Mouse (Mus musculus): ENCODE measurements around the gene Nr3c2. TPM values are rescaled to one million over a fixed set of nuclear protein-coding genes. Genes with fewer than 3 reads are reported as not detected.

Gene Nr3c2
- total and polyA plus RNA-seq, 3 experiments: 4.4 to 14.7 (median 13.1) TPM

DNA sequence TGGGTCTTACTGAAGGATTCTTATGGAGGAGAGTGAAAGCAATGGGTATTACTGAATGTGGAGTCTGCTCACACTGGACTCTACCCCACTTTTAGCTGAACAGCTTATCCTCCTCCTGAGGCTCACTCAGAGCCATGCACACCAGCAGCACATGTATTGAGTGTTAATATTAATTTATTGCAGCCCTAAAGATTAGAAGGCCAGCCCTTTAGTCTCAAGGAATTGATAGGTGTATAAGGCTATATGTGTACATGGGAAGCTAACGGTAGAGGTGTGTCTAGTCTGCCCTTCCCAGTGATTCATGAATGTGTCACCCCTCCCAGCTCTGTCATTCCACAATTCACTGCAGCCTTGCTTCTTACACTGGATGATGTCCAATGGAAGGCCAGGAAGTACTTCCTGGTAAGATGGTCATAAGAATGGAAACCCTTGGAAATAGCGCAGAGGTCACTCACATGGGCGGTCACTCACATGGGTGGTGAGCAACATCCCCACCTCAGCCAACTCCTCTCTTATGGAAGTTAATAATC lies 156.3 kb downstream of the Nr3c2 start:
- no peak for DNase-seq

GRCm38 (mm10) chr8:77056853-77057252 lies 157.6 kb downstream of the Nr3c2 start:
- no peak for DNase-seq

DNA sequence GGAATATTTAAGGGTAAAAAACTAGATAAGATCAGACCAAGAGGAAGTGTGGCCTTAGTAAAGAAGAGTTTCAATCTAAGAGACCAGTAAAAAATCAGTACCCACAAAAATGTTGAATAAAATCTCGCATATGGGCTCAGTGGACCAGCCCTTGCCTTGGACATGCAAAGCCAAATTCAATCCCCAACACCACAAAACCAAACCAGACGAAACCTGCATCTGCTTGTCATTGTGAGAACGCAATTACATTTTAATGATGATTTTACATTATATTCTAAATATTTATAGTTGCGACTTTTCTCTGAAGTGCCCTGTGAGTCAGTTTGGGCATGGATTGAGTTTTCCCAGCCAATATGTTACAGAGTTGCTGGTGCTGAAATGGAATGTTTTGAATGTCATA lies 183.4 kb downstream of the Nr3c2 start:
- DNase-seq: no peak

DNA sequence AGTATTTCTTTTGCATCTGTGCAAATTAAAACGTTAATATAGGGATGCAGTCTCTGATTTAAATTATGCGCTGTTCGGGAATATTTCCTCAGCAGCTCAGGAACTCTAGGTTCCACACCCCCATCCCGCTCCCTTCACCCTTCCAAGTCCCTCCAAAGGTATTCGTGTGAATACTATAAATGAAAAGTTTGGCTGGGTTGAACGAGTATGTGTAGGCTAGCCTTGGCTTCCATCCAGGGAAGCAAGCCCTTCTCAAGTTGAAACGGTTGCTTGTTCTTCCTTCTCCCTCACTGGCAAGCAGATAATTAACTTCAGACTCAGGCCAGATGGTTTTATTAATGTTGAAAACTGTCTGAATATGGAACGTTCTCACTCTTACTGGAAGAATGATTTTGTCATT lies 186.8 kb downstream of the Nr3c2 start:
- no peak for DNase-seq

DNA sequence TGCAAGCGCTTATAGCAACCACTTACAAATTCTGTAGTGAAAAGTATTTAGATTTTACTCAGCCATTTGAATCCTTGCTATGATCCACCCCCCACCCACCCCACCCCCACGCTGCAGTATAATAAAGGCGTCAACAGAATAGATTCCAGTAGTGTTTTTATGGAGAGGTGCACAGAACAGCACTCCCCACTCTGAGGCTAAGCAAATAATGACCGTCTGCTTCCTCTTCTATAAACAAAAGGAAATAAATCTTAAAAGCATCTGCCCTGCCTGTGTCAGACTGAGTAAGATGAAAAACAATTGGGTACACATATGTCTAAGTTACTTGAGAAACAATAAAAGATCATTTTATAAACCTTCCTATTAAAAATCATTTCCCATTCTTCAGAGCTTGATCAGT lies 197.5 kb downstream of the Nr3c2 start:
- no peak for DNase-seq

DNA sequence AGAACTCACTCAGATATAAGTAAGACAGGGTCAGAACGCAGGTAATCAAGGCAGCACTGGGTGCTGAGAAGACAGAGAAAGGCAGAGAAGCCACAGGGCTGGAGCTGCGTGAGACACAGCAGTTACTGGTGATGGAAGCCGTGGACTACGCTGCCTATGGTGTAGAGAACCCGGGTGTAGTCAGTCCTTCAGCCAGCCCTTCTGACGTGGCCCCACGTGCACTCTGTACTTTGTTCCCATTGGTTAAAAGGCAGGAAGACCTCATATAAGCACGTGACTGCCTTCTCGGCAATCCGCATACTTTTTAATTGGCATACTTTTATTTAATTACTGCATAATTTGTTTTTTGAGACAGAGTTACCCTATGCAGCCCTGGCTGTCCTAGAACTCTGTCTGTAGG lies 198.9 kb downstream of the Nr3c2 start:
- no peak for DNase-seq

GRCm38 (mm10) chr8:77100370-77100769 lies 201.1 kb downstream of the Nr3c2 start:
- DNase-seq: no peak

- no peak for DNase-seq
Observed at GRCm38 (mm10) chr8:77102879-77103278, 203.6 kb downstream of the Nr3c2 start.

GRCm38 (mm10) chr8:77112719-77113118 lies 213.5 kb downstream of the Nr3c2 start:
- DNase-seq: no peak

DNA sequence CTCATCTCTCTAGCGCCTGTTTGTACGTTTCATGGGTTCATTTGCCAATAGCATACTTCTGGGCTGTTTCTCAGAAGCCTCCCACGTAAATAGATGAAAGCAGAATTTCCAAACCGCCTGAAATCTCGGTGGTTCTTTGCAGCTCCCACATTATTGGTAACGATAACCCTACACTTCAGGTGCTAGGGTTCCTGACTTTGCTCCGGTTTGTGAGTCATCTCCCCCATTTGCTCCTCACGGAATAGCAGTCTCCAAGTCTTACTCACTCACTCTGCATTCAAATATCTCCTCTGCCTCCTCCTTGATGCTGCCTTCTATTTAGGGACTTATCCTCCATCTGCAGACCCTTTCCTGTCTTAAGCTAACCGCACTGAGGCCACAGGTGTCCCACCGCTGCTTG lies 215.5 kb downstream of the Nr3c2 start:
- DNase-seq: no peak

DNA sequence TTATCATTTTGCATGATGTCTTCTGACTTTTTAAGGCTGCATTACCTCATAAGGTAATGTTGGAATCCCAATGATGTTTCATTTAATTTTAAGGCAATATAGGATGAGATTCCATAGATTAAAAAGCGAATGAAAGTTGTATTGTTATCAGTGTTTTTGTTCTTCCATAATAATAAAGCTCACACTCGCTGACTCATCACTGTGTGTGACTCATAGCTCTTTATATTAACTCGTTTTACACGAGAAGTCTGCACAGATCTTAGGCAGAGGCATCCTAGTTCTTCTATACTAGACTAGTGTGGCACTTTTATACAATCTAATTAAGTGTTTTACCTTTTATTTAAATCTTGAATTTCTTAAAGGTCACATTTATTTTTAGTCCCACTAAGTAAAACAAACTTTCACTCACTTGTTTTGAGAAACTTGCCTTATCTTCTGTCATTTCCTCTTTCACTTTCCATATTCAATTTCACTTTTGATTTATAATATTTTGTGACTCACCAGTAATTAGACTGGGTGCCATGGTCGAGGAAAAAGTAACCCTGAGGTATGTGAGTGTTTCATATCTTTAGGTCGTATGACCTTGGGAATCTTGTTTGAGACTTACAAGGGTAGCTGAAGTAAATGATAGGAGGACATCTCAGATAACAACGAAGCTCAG lies 217.3 kb downstream of the Nr3c2 start:
- DNase-seq: no peak

DNA sequence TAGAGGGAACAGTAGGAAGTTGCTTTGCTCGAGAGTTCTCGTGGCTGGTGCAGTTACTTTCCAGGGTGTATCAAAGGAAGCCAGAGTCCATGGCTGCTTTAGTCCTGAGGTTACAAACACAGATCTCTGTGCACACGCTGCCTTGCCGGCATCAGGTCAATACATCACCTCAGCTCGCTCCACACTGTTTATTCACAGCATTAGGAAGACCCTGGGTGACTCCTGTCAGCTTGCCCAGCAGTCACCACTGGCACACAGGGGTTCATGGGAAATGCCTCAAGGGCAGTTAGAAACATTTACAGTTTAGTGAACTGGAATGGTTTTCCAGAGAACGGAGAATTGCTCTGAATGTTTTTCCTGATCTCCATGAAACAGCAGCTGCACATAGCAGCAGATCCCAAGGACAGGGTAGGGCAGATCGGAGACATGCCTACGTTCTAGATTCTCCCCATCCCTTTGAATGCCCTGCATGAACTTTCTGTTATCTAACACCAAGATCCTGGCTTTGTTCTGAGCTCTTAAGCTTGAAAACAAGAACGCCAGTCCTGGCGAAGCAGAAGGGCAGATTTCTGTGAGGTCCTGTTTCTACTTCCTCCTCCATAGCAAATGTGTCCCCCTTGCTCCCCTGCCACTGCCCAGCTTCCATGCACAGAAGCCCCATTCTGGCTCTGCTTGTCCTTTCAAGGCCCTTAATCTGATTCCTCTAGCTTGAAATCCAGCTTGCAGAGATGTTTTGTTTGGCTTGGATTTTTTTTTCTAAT lies 221.7 kb downstream of the Nr3c2 start:
- peak; percentile 7 for DNase-seq

GRCm38 (mm10) chr8:77121571-77121890 lies 222.3 kb downstream of the Nr3c2 start:
- DNase-seq: no peak

GRCm38 (mm10) chr8:77122300-77122699 lies 223.1 kb downstream of the Nr3c2 start:
- no peak for DNase-seq

DNA sequence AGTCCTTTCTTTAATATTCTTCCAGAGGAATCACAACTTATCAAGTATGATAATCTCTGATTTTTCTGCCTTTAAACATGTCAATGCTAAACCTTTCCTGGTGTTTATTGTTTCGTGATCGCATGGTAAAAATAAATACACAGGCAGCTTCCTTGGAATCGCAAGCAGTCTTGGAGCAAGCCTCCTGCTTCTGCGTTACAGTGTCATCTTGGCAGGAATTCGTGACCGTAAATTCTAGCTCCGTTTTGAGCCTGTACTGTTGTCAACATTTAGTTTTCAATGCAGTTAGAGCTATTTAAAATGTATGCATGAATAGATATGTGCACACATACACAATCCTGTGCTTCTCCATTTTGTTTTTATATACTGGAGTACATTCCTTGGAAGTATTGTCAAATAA lies 226.5 kb downstream of the Nr3c2 start:
- DNase-seq: no peak

GRCm38 (mm10) chr8:77128006-77128405 lies 228.8 kb downstream of the Nr3c2 start:
- peak; percentile 19 for DNase-seq

DNA sequence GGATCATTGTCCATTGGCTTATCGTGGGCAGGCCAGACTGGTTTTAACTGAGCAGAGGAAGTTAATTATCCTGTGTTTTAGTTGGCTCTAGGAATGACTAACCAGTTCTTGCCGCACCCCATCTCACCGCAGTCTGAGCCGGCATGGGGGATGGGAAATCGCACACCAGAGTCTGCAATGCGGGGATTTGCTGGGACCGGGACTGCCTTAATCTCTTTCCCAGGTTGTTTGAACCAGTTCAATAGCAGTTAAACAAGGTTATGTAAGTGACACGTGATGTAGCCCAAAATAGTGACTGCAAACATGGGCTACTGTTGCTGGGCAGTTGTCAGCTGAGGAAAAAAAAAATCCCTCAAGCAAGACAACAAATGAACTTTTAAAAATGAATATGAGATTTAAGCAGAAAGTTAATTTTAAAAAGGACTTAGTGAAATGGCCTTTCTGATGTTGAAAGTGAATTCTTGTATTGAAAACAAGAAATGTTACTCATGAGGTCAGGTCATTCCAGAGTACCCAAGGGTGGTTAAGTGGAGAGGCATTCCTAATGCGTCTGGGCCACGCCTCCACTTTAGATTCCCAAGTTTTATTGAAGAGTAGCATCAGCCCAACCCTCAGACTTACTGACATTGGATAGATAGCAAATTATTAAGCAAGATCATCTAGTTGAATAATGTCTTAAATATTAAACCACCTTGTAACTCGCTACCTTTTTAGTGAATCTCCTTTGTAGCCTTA lies 233.8 kb downstream of the Nr3c2 start:
- peak; percentile 32 for DNase-seq

DNA sequence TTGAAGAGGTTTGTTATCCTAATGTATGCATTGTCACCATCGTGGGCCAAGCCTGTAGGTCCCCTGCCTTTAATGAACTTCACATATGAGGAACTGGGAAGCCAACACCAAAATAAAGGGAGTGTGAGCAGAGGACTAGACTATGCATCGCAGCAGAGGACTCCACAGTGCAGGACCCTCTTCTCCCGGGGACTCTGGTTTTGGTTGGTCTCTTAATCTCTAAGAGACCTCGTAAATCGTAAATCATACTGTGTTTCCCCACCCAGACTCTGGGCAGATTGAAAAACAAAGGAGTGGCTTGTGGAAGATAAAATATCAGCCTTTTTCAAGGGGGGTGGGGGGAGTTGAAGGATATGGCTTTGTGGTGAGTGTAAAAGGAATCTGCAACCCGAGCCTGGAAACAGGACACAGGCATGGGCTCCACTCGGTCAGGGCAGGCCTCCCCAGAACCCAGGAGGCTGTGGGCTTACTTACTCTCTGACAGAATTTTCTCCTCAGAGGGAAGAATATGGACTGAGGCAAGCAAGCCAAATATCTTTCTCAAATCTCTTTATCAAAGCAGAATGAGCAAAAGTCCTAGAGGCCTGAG lies 234.6 kb downstream of the Nr3c2 start:
- DNase-seq: no peak

- no peak for DNase-seq
Observed at GRCm38 (mm10) chr8:77145285-77145684, 246.0 kb downstream of the Nr3c2 start.

DNA sequence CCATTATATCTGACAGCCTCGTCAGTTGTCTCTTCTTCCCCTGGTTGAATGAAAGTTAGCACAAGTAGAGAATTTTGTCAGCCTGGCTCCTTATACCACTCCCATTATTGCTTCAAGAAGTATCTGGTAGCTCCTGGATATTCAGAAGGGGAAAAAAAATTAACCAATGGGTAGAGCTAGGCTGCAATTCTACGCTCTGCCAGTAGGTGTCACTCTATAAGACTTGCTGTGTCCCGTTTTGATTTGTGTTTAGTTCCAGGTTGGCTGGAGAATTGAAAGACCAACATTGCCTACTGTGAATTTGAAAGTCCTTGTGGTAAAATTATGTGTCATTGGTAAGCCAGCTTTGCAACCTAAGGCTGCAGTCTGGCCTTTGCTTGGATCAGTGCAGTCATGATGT lies 255.3 kb downstream of the Nr3c2 start:
- DNase-seq: peak; percentile 11

- no peak for DNase-seq
Observed at GRCm38 (mm10) chr8:77169320-77169719, 270.1 kb downstream of the Nr3c2 start.

DNA sequence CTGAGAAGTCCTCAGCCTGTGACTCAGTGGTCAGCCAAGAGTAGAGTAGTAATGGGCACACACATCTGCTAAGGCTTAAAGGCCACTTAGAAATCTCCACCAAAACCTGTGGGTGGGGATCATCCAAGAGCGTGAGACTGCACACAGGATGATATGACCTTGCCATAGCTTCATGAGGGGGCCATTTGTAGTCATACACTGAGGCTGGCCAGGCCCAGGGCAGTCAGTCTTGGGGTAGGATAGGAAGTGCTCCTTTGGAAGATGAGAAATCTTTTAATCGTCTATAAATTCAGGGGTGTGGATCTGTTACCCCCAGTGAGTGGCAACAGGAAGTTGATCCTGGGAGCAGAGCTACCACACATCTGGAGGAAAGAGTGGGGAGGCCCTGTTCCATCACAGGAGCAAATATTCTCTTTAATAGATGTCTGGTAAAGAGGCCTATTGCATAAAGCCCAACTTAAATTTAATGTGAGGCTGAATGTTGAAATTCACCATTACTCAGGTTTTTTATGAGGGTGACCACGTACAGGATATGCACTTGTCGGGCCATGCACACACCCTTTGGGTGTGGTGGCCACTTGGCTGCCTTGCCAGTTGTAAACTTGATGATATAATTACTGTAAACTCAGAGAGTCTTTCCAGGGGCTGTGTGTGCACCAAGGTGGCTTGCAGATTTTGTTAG lies 270.7 kb downstream of the Nr3c2 start:
- no peak for DNase-seq
